Mouse (Mus musculus) lung, adult 2 months (tissue): ENCODE measurements around the gene Tusc1.

Source experiments
- CTCF ChIP-seq: fragments of 200-500 bp; IDR thresholded peaks from 2 replicates; pipeline ENCODE4 v1.5.1; 2011; ENCODE audit warnings: mild to moderate bottlenecking, low read length, control low read depth; ENCODE audit not compliant: insufficient read depth
- POLR2A ChIP-seq: fragments of 200-500 bp; IDR thresholded peaks from 2 replicates; pipeline ENCODE4 v1.6.1; 2011; ENCODE audit warnings: low read depth, mild to moderate bottlenecking, control low read depth, low read length, borderline replicate concordance; ENCODE audit errors: extremely low read depth

- TF ChIP-seq CTCF (no peak), POLR2A (no peak)
Measured at GRCm38 (mm10) chr4:93307486-93307885, 27.8 kb downstream of the Tusc1 start.
